Mouse (Mus musculus): ENCODE measurements around the gene Limch1. TPM values are rescaled to one million over a fixed set of nuclear protein-coding genes. Genes with fewer than 3 reads are reported as not detected.

The Limch1 gene
- polyA plus RNA-seq, 1 experiment from 2014 or later = 28.3 TPM

DNA sequence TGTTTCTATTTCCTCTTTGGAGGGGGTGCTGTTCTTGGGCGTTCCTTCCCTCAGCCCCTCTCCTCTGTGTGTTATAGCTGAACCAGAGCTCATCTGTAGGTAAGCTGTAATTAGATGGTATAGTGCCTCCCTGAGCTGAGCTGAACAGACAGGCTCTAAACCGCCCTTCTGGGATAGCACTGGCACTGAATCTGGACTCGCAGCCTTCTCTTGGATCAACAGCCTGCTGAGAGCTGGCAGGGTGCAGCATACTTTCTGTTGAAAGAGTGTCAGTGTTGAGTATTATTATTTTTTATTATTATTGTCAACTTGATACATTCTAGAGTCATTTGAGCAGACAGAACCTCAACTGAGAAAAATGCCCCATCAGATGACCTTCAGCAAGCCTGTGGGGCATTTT is 113.9 kb downstream of the Limch1 start:
- no peaks in the 10 kb centered on the region for H3K36me3 ChIP-seq (replicated peaks)
- no peak overlapping the region for H3K27ac ChIP-seq
- H3K4me3 ChIP-seq = no peak overlapping the region
- H3K9me3 ChIP-seq = no peaks in the 10 kb centered on the region
- peaks cover 21% of the 10 kb centered on the region for H3K4me1 ChIP-seq
- 86% methylated on average over 3 of the region's 3 CpGs for WGBS
- DNase-seq (ENCODE audit: extremely low spot score, low spot score) = no peak
- H3K27me3 ChIP-seq (ENCODE audit: poor library complexity, severe bottlenecking) = no peaks in the 10 kb centered on the region

DNA sequence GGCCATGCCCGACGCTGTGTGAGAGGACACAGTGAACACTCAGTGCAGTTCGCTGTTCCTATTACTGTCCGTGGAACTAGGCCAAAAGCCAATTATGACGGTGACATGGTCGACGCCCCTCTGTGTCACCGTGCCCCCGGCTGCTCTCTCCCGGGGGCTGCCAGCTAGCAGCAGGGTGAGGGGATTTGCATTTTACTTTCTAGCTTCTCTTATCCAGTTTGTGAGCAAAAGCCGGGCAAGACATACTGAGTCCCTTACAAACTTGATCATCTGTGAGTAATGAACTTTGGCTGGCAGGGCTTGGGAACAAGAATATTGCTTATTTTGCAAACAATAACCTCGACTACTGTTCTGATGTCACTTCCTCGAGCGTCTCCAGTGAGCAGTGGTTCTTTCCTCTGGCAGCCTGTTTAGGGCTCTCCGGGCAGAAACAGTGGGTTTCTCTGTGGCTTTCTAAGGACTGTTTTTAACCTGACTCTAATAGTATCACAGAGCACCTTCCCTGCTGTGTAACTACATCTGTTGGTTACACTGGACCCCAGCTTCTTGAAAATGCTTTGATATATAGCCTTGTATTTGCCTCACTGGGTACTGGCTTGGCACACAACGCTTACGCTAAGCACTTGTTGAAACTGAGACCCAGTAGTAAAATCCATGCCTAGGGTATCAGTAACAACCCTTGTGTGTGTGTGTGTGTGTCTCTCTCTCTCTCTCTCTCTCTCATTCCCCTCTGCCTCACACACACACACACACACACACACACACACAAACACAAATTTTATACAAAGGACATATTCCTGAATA is 115.8 kb downstream of the Limch1 start:
- WGBS = 63% methylated on average over 17 of the region's 17 CpGs
- no peaks in the 10 kb centered on the region for H3K36me3 ChIP-seq (replicated peaks)
- peak overlapping the region; percentile 49 for H3K27ac ChIP-seq
- H3K27me3 ChIP-seq (ENCODE audit: poor library complexity, severe bottlenecking) = no peaks in the 10 kb centered on the region
- no peak overlapping the region for H3K4me3 ChIP-seq
- H3K4me1 ChIP-seq = peaks cover 30% of the 10 kb centered on the region
- H3K9me3 ChIP-seq = no peaks in the 10 kb centered on the region
- no peak for DNase-seq (ENCODE audit: extremely low spot score, low spot score)

- Histone ChIP-seq H3K27ac (no peak overlapping the region), H3K4me1 (peaks cover 30% of the 10 kb centered on the region), H3K27me3 (ENCODE audit: poor library complexity, severe bottlenecking) (no peaks in the 10 kb centered on the region), H3K4me3 (no peak overlapping the region), H3K36me3 (replicated peaks) (no peaks in the 10 kb centered on the region), H3K9me3 (no peaks in the 10 kb centered on the region)
- WGBS = 88% methylated on average over 4 of the region's 4 CpGs
- DNase-seq (ENCODE audit: extremely low spot score, low spot score) = no peak
Observed at GRCm38 (mm10) chr5:66862151-66862550, 116.5 kb downstream of the Limch1 start.

GRCm38 (mm10) chr5:66865229-66865628 is 119.6 kb downstream of the Limch1 start:
- no peaks in the 10 kb centered on the region for H3K9me3 ChIP-seq
- no peaks in the 10 kb centered on the region for H3K36me3 ChIP-seq (replicated peaks)
- H3K27me3 ChIP-seq (ENCODE audit: poor library complexity, severe bottlenecking) = no peaks in the 10 kb centered on the region
- WGBS = 64% methylated on average over 5 of the region's 5 CpGs
- peaks cover 30% of the 10 kb centered on the region for H3K4me1 ChIP-seq
- peak overlapping the region; percentile 0; the same call in 1 of the 2 replicates for H3K27ac ChIP-seq
- no peak overlapping the region for H3K4me3 ChIP-seq
- no peak for DNase-seq (ENCODE audit: extremely low spot score, low spot score)

DNA sequence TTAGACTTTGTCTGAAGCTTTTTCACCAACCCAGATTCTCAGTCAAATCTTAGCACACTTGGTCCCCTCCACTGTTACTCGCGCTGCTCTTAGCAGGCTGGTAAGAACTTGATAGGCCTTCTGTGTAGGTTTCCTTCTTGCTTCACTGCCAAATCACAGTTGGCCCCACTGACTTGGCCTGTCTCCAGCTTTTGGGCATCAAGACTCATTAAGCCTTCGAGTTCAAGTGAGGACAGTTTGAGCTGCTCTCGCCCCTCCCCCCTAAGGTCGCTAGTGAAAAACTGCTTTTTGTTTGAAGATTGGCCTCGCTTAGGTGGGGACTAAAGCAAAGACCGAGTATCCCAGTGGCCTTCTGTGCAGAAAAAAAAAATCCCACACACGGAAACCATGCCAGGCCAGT is 120.4 kb downstream of the Limch1 start:
- Histone ChIP-seq H3K36me3 (replicated peaks) (no peaks in the 10 kb centered on the region), H3K27ac (no peak overlapping the region), H3K4me3 (no peak overlapping the region), H3K4me1 (peaks cover 27% of the 10 kb centered on the region), H3K27me3 (ENCODE audit: poor library complexity, severe bottlenecking) (no peaks in the 10 kb centered on the region), H3K9me3 (no peaks in the 10 kb centered on the region)
- DNase-seq (ENCODE audit: extremely low spot score, low spot score) = no peak
- WGBS = 78% methylated on average over 8 of the region's 8 CpGs

GRCm38 (mm10) chr5:66869545-66869944 is 123.9 kb downstream of the Limch1 start:
- H3K4me1 ChIP-seq = peaks cover 15% of the 10 kb centered on the region
- no peak overlapping the region for H3K4me3 ChIP-seq
- H3K36me3 ChIP-seq (replicated peaks) = no peaks in the 10 kb centered on the region
- peak overlapping the region; percentile 13; the same call in 1 of the 2 replicates for H3K27ac ChIP-seq
- no peak for DNase-seq (ENCODE audit: extremely low spot score, low spot score)
- H3K27me3 ChIP-seq (ENCODE audit: poor library complexity, severe bottlenecking) = no peaks in the 10 kb centered on the region
- WGBS = 87% methylated on average over 4 of the region's 4 CpGs
- H3K9me3 ChIP-seq = no peaks in the 10 kb centered on the region

- no peak overlapping the region for H3K4me3 ChIP-seq
- peaks cover 7% of the 10 kb centered on the region for H3K4me1 ChIP-seq
- H3K27me3 ChIP-seq (ENCODE audit: poor library complexity, severe bottlenecking) = no peaks in the 10 kb centered on the region
- 92% methylated on average over 11 of the region's 11 CpGs for WGBS
- H3K27ac ChIP-seq = no peak overlapping the region
- no peak for DNase-seq (ENCODE audit: extremely low spot score, low spot score)
- no peaks in the 10 kb centered on the region for H3K9me3 ChIP-seq
- no peaks in the 10 kb centered on the region for H3K36me3 ChIP-seq (replicated peaks)
Observed at GRCm38 (mm10) chr5:66871521-66872050, 126.0 kb downstream of the Limch1 start.

DNA sequence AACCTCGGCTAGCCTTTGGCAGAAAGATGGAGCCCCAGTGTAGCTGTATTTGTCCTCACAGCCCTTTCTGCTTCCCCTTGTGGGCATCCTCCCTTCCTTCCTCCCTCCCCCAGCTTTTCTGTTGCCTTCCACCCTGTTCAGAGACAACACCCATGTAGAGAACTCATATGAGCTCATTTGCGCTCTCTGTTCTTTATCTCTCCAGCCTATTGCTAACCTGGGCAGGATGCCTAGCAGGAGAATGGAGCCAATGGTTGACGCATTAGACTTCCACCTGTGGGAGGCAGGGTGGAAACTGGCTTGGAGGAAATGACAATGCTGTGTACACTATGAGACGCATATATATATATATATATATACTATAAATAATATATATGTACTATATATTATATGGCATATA is 126.4 kb downstream of the Limch1 start:
- no peak for DNase-seq (ENCODE audit: extremely low spot score, low spot score)
- no peaks in the 10 kb centered on the region for H3K36me3 ChIP-seq (replicated peaks)
- no peak overlapping the region for H3K4me3 ChIP-seq
- no peaks in the 10 kb centered on the region for H3K9me3 ChIP-seq
- H3K27ac ChIP-seq = no peak overlapping the region
- 90% methylated on average over 4 of the region's 4 CpGs for WGBS
- peaks cover 7% of the 10 kb centered on the region for H3K4me1 ChIP-seq
- no peaks in the 10 kb centered on the region for H3K27me3 ChIP-seq (ENCODE audit: poor library complexity, severe bottlenecking)

- DNase-seq (ENCODE audit: extremely low spot score, low spot score) = no peak
- no peak overlapping the region for H3K27ac ChIP-seq
- H3K4me1 ChIP-seq = peaks cover 7% of the 10 kb centered on the region
- H3K36me3 ChIP-seq (replicated peaks) = no peaks in the 10 kb centered on the region
- H3K9me3 ChIP-seq = no peaks in the 10 kb centered on the region
- 90% methylated on average over 6 of the region's 6 CpGs for WGBS
- H3K27me3 ChIP-seq (ENCODE audit: poor library complexity, severe bottlenecking) = no peaks in the 10 kb centered on the region
- no peak overlapping the region for H3K4me3 ChIP-seq
Observed at GRCm38 (mm10) chr5:66872681-66873080, 127.1 kb downstream of the Limch1 start.

- Histone ChIP-seq H3K27ac (0 out of 2 replicates have a peak overlapping the region, but pooled peaks have one; percentile 46), H3K36me3 (replicated peaks) (no peaks in the 10 kb centered on the region), H3K4me3 (no peak overlapping the region), H3K4me1 (peaks cover 7% of the 10 kb centered on the region), H3K9me3 (no peaks in the 10 kb centered on the region), H3K27me3 (ENCODE audit: poor library complexity, severe bottlenecking) (no peaks in the 10 kb centered on the region)
- 54% methylated on average over 10 of the region's 10 CpGs for WGBS
- no peak for DNase-seq (ENCODE audit: extremely low spot score, low spot score)
Observed at GRCm38 (mm10) chr5:66876018-66876805, 130.6 kb downstream of the Limch1 start.

GRCm38 (mm10) chr5:66877066-66877465 is 131.4 kb downstream of the Limch1 start:
- no peaks in the 10 kb centered on the region for H3K27me3 ChIP-seq (ENCODE audit: poor library complexity, severe bottlenecking)
- no peak overlapping the region for H3K27ac ChIP-seq
- H3K4me3 ChIP-seq = no peak overlapping the region
- no peaks in the 10 kb centered on the region for H3K9me3 ChIP-seq
- 87% methylated on average over 5 of the region's 5 CpGs for WGBS
- DNase-seq (ENCODE audit: extremely low spot score, low spot score) = no peak
- peaks cover 15% of the 10 kb centered on the region for H3K4me1 ChIP-seq
- H3K36me3 ChIP-seq (replicated peaks) = no peaks in the 10 kb centered on the region

GRCm38 (mm10) chr5:66881901-66882341 is 136.3 kb downstream of the Limch1 start:
- Histone ChIP-seq H3K4me3 (no peak overlapping the region), H3K27ac (no peak overlapping the region), H3K4me1 (peaks cover 19% of the 10 kb centered on the region), H3K36me3 (replicated peaks) (no peaks in the 10 kb centered on the region), H3K27me3 (ENCODE audit: poor library complexity, severe bottlenecking) (no peaks in the 10 kb centered on the region), H3K9me3 (peaks cover 5% of the 10 kb centered on the region; the same call in 1 of the 2 replicates)
- DNase-seq (ENCODE audit: extremely low spot score, low spot score) = no peak
- WGBS = 42% methylated on average over 3 of the region's 3 CpGs

GRCm38 (mm10) chr5:66882718-66883117 is 137.1 kb downstream of the Limch1 start:
- 89% methylated on average over 13 of the region's 13 CpGs for WGBS
- no peak overlapping the region for H3K27ac ChIP-seq
- no peaks in the 10 kb centered on the region for H3K27me3 ChIP-seq (ENCODE audit: poor library complexity, severe bottlenecking)
- H3K4me3 ChIP-seq = no peak overlapping the region
- no peak for DNase-seq (ENCODE audit: extremely low spot score, low spot score)
- no peaks in the 10 kb centered on the region for H3K36me3 ChIP-seq (replicated peaks)
- peaks cover 19% of the 10 kb centered on the region for H3K4me1 ChIP-seq
- H3K9me3 ChIP-seq = peaks cover 5% of the 10 kb centered on the region; the same call in 1 of the 2 replicates
